Mouse (Mus musculus) ES-Bruce4 (cell line): Measurements from ENCODE around the gene Plpp7.

Experiments
- CTCF ChIP-seq: IDR thresholded peaks from one replicate; pipeline ENCODE4 v1.8.1; 2011; ENCODE audit warnings: low read depth, low read length
- EP300 ChIP-seq: IDR thresholded peaks from 2 replicates; pipeline ENCODE4 v1.6.1; 2011; ENCODE audit warnings: low read depth, low read length; ENCODE audit not compliant: insufficient read depth
- POLR2A ChIP-seq: IDR thresholded peaks from one replicate; pipeline ENCODE4 v1.8.1; 2011; ENCODE audit warnings: low read length; ENCODE audit not compliant: insufficient read depth

DNA sequence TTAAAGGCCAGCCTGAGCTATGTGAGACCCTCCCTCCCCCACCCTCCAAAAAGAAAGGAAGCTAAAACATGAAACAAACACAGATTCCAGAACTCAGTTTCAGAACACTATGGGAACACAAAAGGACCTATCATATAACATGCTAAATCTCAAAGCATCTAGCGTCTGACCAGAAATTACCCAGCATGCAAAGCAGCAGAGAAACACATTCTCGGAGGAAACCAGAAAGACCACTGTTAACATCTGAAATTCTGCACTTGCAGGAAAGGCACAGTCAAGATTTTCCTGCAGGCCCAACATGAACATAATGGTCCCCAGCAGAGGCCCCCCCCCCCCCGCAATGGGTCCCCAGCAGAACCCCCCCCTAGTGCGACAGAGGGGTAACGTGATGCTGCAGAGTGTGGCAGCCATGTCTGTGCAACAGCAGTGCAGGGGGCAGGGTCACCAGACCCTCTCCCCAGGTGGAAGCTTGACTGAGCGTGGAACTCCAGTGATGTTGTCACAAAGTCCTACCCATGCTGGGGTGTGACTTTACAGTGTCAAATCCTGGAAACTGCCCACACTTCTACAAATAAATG is 35.0 kb upstream of the Plpp7 start:
- TF ChIP-seq CTCF = no peak
- no peak for TF ChIP-seq POLR2A
- TF ChIP-seq EP300 = no peak
